Mouse (Mus musculus) megakaryocyte progenitor cell, adult 5-6 weeks (primary cell): Measurements from ENCODE around the gene Cryzl2. TPM values are rescaled to one million over a fixed set of nuclear protein-coding genes. Genes with fewer than 3 reads are reported as not detected.

Experiments
- ATAC-seq: replicated peaks from 2 replicates; pipeline ENCODE4 v1.8.0; 2016; ENCODE audit warnings: mild to moderate bottlenecking, moderate TSS enrichment, inconsistent platforms; ENCODE audit not compliant: poor library complexity
- total RNA-seq, 2 experiments: library from RNA; stranded (forward) in 1 of 2; stranded (reverse) in 1 of 2; fragments of 157-497, 149-512 nt in 1 of 2; fragments of 200-1000 nt in 1 of 2; gene quantifications; 2 replicates each; pipeline versions ENCODE4 v1.2.3 to v1.2.4; 2015 to 2017

Cryzl2 gene
- total RNA-seq (2015) (27.4 and 29.2 TPM in 2 replicates), total RNA-seq (2017) (12.2 and 18.6 TPM in 2 replicates)

- peak; percentile 98 for ATAC-seq
Measured at GRCm38 (mm10) chr1:157458421-157459208, at the start of gene Cryzl2. Gene Cryzl2 (plus strand): TSS chr1:157458577.

DNA sequence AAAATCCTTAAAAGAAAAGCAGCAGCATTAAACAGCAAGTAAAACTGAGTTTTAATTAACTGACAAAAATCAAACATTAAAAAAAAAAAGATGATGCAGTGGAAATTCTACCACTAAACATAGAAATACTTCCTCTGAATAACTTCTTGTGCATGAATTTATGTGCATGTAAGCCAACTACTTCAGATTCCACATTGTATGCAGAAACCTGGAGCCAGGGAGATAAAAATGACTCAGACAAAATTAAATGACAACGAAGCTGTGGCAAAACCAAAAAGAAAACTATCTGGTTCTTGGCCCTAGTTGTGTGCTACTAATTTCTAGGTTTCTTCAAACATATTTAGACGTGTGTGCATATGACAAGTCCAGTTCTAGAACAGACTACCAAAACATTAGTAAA is 48.7 kb upstream of the Cryzl2 start:
- no peak for ATAC-seq

DNA sequence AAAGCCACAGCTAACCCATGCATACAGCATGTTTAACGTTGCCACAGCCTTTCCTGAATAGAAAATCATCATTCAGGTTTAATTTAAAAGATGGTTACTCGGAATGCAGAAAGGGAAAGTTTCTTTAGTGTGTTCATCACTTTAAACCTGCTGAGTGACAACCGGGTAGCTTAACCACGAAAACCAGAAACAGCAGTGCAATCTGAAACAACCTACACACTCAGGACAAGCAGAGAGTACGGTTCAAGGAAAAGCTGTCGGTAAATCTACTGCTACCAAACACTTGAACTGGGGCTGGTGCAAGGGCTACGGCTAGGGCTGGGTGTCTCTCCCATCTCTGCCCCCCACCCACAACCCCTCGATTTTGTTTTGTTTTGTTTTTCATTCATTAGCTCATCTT is 47.4 kb upstream of the Cryzl2 start:
- ATAC-seq: no peak

- ATAC-seq: no peak
Measured at GRCm38 (mm10) chr1:157411341-157411710, 47.1 kb upstream of the Cryzl2 start.

GRCm38 (mm10) chr1:157411711-157412380 is 46.5 kb upstream of the Cryzl2 start:
- ATAC-seq: peak; percentile 9; the same call in 1 of the 2 replicates

- peak; percentile 95 for ATAC-seq
Measured at GRCm38 (mm10) chr1:157412454-157413369, 45.7 kb upstream of the Cryzl2 start, which contains the start of gene Rasal2. Gene Rasal2 (minus strand): TSS chr1:157412595.

DNA sequence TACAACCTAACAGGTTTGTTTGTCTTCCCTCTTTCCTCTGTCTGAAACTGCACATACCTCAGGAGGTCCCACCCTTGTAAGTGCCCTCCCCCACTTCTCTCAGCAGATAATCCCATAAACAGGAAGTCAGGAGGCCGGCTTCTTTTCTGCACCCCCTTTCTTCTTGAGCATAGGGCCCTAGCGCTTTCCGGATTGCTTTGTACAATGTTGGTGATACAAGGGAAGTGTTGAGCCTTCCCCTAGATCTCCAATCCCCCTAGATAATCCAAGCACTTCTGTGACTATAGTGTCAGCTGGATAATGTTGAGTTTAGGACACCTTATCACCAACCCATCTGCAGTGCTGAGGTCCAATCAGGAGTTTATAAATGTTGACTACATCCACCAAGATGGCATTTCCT is 42.6 kb upstream of the Cryzl2 start:
- ATAC-seq: no peak

DNA sequence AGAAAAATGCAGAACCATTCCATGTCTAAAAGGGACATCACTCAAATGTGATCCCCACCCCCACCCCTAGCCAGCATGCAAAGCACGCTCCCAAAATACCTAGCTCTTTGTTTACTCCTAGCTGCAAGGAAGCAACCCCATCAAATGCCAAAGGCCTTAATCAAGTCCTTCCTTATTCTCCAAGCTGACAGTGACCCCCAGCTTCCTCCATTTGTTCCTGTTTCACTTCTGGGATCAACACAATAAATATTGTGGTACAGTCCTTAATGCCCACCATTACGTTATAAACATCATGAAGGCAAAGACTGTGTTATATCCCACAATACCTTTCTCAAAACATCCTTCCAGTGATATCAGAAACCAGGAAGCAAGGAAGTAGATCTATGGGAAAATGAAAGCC is 41.7 kb upstream of the Cryzl2 start:
- no peak for ATAC-seq

- ATAC-seq: no peak
Measured at GRCm38 (mm10) chr1:157417414-157417813, 41.0 kb upstream of the Cryzl2 start.

DNA sequence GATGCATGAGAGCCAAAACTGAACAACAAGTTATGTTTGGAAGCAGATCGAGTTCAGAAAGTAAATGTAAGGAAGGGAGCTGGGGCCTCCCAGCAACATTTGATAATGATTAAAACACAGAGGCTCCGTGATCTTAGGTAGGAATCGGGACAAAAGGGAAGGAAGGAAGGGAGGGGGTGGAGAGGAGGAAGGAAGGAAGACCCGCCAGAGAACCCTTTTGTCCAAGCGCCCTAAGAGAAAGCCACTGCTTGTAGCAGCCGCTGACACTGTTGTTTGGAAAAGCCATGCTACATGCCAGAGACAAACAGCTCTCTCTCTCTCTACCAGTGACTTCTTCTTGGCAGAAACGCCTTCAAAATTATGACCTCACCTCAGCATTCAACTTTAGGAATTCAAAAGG is 40.5 kb upstream of the Cryzl2 start:
- no peak for ATAC-seq

DNA sequence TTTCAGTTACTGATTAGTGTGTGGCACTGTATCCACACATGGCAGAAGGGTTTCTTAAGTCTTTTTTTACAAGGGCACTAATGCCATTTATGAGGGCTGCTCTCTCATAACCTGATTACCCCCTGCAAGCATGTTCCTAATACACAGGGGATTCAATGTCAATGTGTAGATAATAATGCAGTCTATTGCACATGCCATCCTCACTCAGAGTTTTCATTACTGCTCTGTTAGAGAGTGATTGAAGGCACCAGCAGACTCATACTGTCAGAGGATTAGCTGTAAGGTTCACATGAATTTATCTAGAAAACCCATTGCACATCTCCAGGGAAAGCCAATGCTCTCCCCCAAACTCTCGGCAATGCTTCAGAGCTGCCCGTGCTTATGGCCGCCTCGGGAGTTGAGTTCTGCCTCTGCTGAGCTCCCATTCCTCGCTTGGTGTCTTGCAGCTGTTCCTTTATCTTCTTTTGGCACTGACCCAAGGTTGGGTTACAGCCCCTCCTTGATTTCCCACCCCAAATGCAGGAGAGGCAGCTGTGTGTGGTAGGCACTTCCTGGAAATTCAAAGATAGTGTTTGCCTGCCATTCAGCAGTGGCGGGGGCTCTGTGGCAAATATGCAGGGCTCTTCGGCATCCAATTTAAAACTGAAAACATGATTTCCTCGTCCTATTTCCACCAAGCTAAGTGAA is 32.5 kb upstream of the Cryzl2 start:
- peak; percentile 63 for ATAC-seq

DNA sequence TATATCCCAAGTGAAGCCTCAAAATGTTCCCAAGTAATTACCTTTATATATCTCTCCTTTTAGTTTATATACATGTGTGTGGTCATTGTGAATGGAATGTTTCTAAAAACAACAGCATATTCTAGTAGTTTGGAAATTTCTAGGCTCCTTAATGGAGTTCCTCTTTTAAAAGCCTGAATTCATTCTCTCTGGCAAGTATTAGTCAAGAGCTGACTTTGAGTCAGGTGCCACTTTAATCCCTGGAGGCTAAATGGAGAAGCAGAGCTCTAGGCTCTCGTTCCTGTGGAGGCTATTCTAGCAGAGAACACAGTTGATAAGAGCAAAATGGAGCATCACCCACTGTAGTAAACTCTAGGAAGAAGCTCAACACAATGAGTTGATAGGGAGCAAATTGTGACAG is 31.4 kb upstream of the Cryzl2 start:
- ATAC-seq: peak; percentile 54

DNA sequence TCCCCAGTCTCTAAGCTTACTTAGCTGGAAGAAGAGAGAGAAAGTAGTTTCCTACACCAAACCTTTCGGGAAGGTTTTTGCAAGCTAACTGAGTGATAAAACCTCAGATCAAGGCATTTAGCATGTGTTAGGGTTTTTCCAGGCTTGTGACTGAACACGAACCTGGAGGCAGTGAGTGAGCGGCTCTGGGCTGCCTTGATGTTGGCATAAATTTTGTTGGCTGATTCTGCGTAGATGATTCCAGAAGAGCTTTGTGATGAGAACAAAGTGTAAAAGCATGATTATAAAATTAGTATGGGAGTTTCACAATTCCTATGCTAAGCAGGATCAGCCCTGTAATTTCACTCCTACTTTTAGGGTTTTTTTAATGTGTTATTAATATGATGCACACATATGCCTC is 30.8 kb upstream of the Cryzl2 start:
- no peak for ATAC-seq

DNA sequence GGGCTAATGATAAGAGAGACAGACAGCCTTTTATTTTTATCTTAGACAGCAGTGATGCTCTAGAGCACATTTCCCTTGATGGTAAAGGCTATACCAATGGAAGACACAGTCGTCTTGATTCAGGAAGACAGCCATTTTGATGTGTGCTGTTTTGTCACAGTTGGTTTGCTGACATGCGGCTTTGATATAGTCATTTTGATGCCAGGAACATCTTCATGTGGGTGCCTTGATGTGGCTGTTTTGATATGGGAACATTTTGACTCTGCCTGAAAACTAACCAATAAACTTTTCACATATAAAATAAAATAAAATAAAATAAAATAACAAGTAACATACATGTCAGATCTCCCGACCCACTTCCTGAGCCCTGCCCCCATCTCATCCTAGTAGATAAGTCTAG is 30.0 kb upstream of the Cryzl2 start:
- ATAC-seq: no peak

- 0 out of 2 replicates have a peak, but pooled peaks have one; percentile 26 for ATAC-seq
Measured at GRCm38 (mm10) chr1:157433316-157433715, 25.1 kb upstream of the Cryzl2 start.

DNA sequence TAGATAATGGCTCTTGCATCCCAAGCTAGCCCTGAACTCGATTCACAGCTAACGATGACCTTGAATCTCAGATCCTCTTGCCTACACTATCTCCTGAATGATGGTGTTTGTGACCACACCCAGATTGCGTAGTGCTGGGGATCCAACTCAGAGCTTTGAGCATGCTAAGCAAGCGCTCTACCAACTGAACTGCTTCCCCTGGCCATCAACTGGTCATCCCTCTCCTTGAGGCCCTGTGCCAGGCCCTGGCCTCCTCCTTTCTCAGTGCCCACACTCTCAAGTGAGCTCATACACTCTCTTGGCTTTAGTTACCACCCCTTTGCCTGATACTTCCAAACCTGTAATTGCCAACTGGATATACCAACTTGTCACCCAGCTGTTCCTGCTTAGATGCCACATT is 24.0 kb upstream of the Cryzl2 start:
- no peak for ATAC-seq

DNA sequence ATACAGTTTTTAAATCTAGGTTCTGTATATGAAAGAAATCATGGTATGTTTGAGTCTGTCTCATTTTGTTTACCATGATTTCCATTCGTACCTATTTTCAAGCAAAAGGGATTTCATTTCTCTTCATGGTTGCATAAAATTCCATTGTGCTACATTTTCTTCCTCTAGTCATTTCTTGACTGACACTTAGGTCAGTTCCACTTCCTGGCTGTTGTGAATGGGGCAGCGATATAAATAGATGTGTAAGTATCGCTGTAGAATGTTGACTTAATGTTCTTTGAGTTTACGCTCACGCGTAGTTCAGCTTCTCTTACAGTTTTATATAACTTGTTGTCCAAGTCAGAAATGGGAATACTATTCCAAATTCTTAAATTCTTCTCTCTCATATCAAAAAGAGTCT is 22.5 kb upstream of the Cryzl2 start:
- ATAC-seq: 0 out of 2 replicates have a peak, but pooled peaks have one; percentile 37

- ATAC-seq: no peak
Measured at GRCm38 (mm10) chr1:157438290-157438689, 20.1 kb upstream of the Cryzl2 start.

GRCm38 (mm10) chr1:157439101-157439500 is 19.3 kb upstream of the Cryzl2 start:
- no peak for ATAC-seq

GRCm38 (mm10) chr1:157439973-157440641 is 18.3 kb upstream of the Cryzl2 start:
- ATAC-seq: no peak
